Mouse (Mus musculus): ENCODE measurements at regions not wholly inside any gene's neighbourhood (a gene's known extent, or its start where the extent isn't known, plus 50 kb on each side); places are given as distances from the start of the nearest gene placed in this dataset.

GRCm38 (mm10) chr13:28455878-28456277 lies 198.6 kb downstream of the Gm11361 start:
- TF ChIP-seq ELF1 (IDR thresholded peaks at IDR 0.05; ENCODE audit: low read depth, low read length) (no peak), CTCF (IDR thresholded peaks at IDR 0.05 in 2 of 3, conservative IDR thresholded peaks at IDR 0.05 in 1 of 3; ENCODE audit: control insufficient read depth in 1 of 3, insufficient read depth in 1 of 3, low read depth in 2 of 3, low read length in 3 of 3, poor library complexity in 1 of 3, severe bottlenecking in 1 of 3) (no peak)

All from MEL (cell line).